Mouse (Mus musculus) liver, adult 2 months (tissue): Measurements from ENCODE around the gene Cux1.

Experiments used
- CTCF ChIP-seq: fragments of 200-500 bp; IDR thresholded peaks from 2 replicates; pipeline ENCODE4 v1.5.1; 2011; ENCODE audit warnings: low read depth, low read length, control low read depth
- POLR2A ChIP-seq: fragments of 200-500 bp; IDR thresholded peaks from 2 replicates; pipeline ENCODE4 v1.6.1; 2011; ENCODE audit warnings: low read length, control low read depth; ENCODE audit not compliant: insufficient read depth; ENCODE audit errors: extremely low read depth

GRCm38 (mm10) chr5:136495581-136495980, 71.7 kb downstream of the Cux1 start:
- no peak for TF ChIP-seq POLR2A
- TF ChIP-seq CTCF, result no peak
